Mouse (Mus musculus): Measurements from ENCODE around the gene Gm9964. TPM values are rescaled to one million over a fixed set of nuclear protein-coding genes. Genes with fewer than 3 reads are reported as not detected.

The Gm9964 gene
- polyA plus RNA-seq, 1 experiment from 2014 or later = not detected

- no peak overlapping the region for H3K4me2 ChIP-seq
- H3K9me3 ChIP-seq = no peaks in the 10 kb centered on the region
- no peak overlapping the region for H3K4me3 ChIP-seq
- no peaks in the 10 kb centered on the region for H3K36me3 ChIP-seq
- H3K27me3 ChIP-seq = no peaks in the 10 kb centered on the region
- H3K4me1 ChIP-seq (replicated peaks) = peaks cover 21% of the 10 kb centered on the region
- WGBS = 87% methylated on average over 3 of the region's 3 CpGs
- no peak for ATAC-seq (ENCODE audit: low read depth)
- H3K9ac ChIP-seq = no peak overlapping the region
- no peak overlapping the region for H3K27ac ChIP-seq (replicated peaks)
These were observed 3.7 kb downstream of the Gm9964 start for GRCm38 (mm10) chr11:79293025-79293424.

- 59% methylated on average over 3 of the region's 3 CpGs for WGBS
- no peaks in the 10 kb centered on the region for H3K36me3 ChIP-seq
- no peaks in the 10 kb centered on the region for H3K9me3 ChIP-seq
- no peak overlapping the region for H3K9ac ChIP-seq
- no peak overlapping the region for H3K4me2 ChIP-seq
- H3K4me3 ChIP-seq = no peak overlapping the region
- ATAC-seq (ENCODE audit: low read depth) = no peak
- H3K4me1 ChIP-seq (replicated peaks) = peaks cover 28% of the 10 kb centered on the region
- H3K27me3 ChIP-seq = no peaks in the 10 kb centered on the region
- no peak overlapping the region for H3K27ac ChIP-seq (replicated peaks)
These were observed 4.6 kb downstream of the Gm9964 start for GRCm38 (mm10) chr11:79292130-79292529.

- no peak overlapping the region for H3K27ac ChIP-seq (replicated peaks)
- H3K9ac ChIP-seq = no peak overlapping the region
- WGBS = 68% methylated on average over 5 of the region's 5 CpGs
- no peaks in the 10 kb centered on the region for H3K9me3 ChIP-seq
- ATAC-seq (ENCODE audit: low read depth) = no peak
- H3K36me3 ChIP-seq = no peaks in the 10 kb centered on the region
- H3K4me3 ChIP-seq = no peak overlapping the region
- H3K4me1 ChIP-seq (replicated peaks) = peaks cover 30% of the 10 kb centered on the region
- H3K27me3 ChIP-seq = no peaks in the 10 kb centered on the region
- H3K4me2 ChIP-seq = no peak overlapping the region
These were observed 5.1 kb downstream of the Gm9964 start for GRCm38 (mm10) chr11:79291651-79292050.

GRCm38 (mm10) chr11:79290473-79290872 is 6.2 kb downstream of the Gm9964 start:
- ATAC-seq (ENCODE audit: low read depth) = no peak
- no peaks in the 10 kb centered on the region for H3K9me3 ChIP-seq
- 51% methylated on average over 2 of the region's 2 CpGs for WGBS
- peaks cover 30% of the 10 kb centered on the region for H3K4me1 ChIP-seq (replicated peaks)
- no peak overlapping the region for H3K9ac ChIP-seq
- H3K27me3 ChIP-seq = no peaks in the 10 kb centered on the region
- H3K4me2 ChIP-seq = no peak overlapping the region
- H3K4me3 ChIP-seq = no peak overlapping the region
- no peak overlapping the region for H3K27ac ChIP-seq (replicated peaks)
- H3K36me3 ChIP-seq = no peaks in the 10 kb centered on the region

- ATAC-seq (ENCODE audit: low read depth) = no peak
- Histone ChIP-seq H3K9me3 (no peaks in the 10 kb centered on the region), H3K27ac (replicated peaks) (0 out of 2 replicates have a peak overlapping the region, but pooled peaks have one; percentile 11), H3K9ac (no peak overlapping the region), H3K4me2 (no peak overlapping the region), H3K4me1 (replicated peaks) (peaks cover 28% of the 10 kb centered on the region), H3K36me3 (no peaks in the 10 kb centered on the region), H3K27me3 (no peaks in the 10 kb centered on the region), H3K4me3 (no peak overlapping the region)
- 90% methylated on average over 5 of the region's 5 CpGs for WGBS
These were observed 7.6 kb downstream of the Gm9964 start for GRCm38 (mm10) chr11:79288913-79289640.

GRCm38 (mm10) chr11:79288278-79288843 is 8.3 kb downstream of the Gm9964 start:
- Histone ChIP-seq H3K4me3 (no peak overlapping the region), H3K27ac (replicated peaks) (0 out of 2 replicates have a peak overlapping the region, but pooled peaks have one; percentile 11), H3K9ac (no peak overlapping the region), H3K4me1 (replicated peaks) (peaks cover 22% of the 10 kb centered on the region; the same call in 1 of the 2 replicates), H3K27me3 (no peaks in the 10 kb centered on the region), H3K4me2 (no peak overlapping the region), H3K36me3 (no peaks in the 10 kb centered on the region), H3K9me3 (no peaks in the 10 kb centered on the region)
- ATAC-seq (ENCODE audit: low read depth) = peak; percentile 50; the same call in 1 of the 2 replicates
- WGBS = 44% methylated on average over 7 of the region's 7 CpGs

GRCm38 (mm10) chr11:79287447-79287846 is 9.3 kb downstream of the Gm9964 start:
- H3K9ac ChIP-seq = no peak overlapping the region
- no peak overlapping the region for H3K4me2 ChIP-seq
- whole genome bisulfite sequencing = 77% methylated on average over 6 of the region's 6 CpGs
- no peaks in the 10 kb centered on the region for H3K9me3 ChIP-seq
- no peaks in the 10 kb centered on the region for H3K36me3 ChIP-seq
- no peak overlapping the region for H3K4me3 ChIP-seq
- H3K27me3 ChIP-seq = no peaks in the 10 kb centered on the region
- peaks cover 22% of the 10 kb centered on the region; the same call in 1 of the 2 replicates for H3K4me1 ChIP-seq (replicated peaks)
- ATAC-seq (ENCODE audit: low read depth) = no peak
- no peak overlapping the region for H3K27ac ChIP-seq (replicated peaks)

- Histone ChIP-seq H3K36me3 (no peaks in the 10 kb centered on the region), H3K4me1 (replicated peaks) (peaks cover 22% of the 10 kb centered on the region; the same call in 1 of the 2 replicates), H3K4me2 (no peak overlapping the region), H3K9me3 (no peaks in the 10 kb centered on the region), H3K9ac (no peak overlapping the region), H3K27me3 (no peaks in the 10 kb centered on the region), H3K27ac (replicated peaks) (no peak overlapping the region), H3K4me3 (no peak overlapping the region)
- WGBS = 75% methylated on average over 9 of the region's 9 CpGs
- no peak for ATAC-seq (ENCODE audit: low read depth)
These were observed 10.4 kb downstream of the Gm9964 start for GRCm38 (mm10) chr11:79286305-79286799.

- H3K36me3 ChIP-seq = no peaks in the 10 kb centered on the region
- ATAC-seq (ENCODE audit: low read depth) = no peak
- peaks cover 24% of the 10 kb centered on the region for H3K4me1 ChIP-seq (replicated peaks)
- no peak overlapping the region for H3K4me3 ChIP-seq
- H3K9me3 ChIP-seq = no peaks in the 10 kb centered on the region
- H3K4me2 ChIP-seq = no peak overlapping the region
- no peaks in the 10 kb centered on the region for H3K27me3 ChIP-seq
- 94% methylated on average over 4 of the region's 4 CpGs for WGBS
- no peak overlapping the region for H3K9ac ChIP-seq
- H3K27ac ChIP-seq (replicated peaks) = no peak overlapping the region
These were observed 13.2 kb downstream of the Gm9964 start for GRCm38 (mm10) chr11:79283350-79284030.

GRCm38 (mm10) chr11:79281396-79281795 is 15.3 kb downstream of the Gm9964 start:
- no peak for ATAC-seq (ENCODE audit: low read depth)
- no peak overlapping the region for H3K4me2 ChIP-seq
- H3K36me3 ChIP-seq = no peaks in the 10 kb centered on the region
- no peak overlapping the region for H3K9ac ChIP-seq
- no peaks in the 10 kb centered on the region for H3K27me3 ChIP-seq
- WGBS = 67% methylated on average over 5 of the region's 5 CpGs
- H3K4me1 ChIP-seq (replicated peaks) = peaks cover 13% of the 10 kb centered on the region
- H3K27ac ChIP-seq (replicated peaks) = no peak overlapping the region
- H3K9me3 ChIP-seq = no peaks in the 10 kb centered on the region
- H3K4me3 ChIP-seq = no peak overlapping the region

- peak overlapping the region; percentile 66 for H3K27ac ChIP-seq (replicated peaks)
- no peaks in the 10 kb centered on the region for H3K9me3 ChIP-seq
- WGBS = 43% methylated on average over 2 of the region's 2 CpGs
- no peak overlapping the region for H3K4me2 ChIP-seq
- H3K27me3 ChIP-seq = no peaks in the 10 kb centered on the region
- no peak overlapping the region for H3K9ac ChIP-seq
- H3K4me3 ChIP-seq = no peak overlapping the region
- no peak for ATAC-seq (ENCODE audit: low read depth)
- H3K4me1 ChIP-seq (replicated peaks) = peaks cover 13% of the 10 kb centered on the region
- H3K36me3 ChIP-seq = no peaks in the 10 kb centered on the region
These were observed 16.8 kb downstream of the Gm9964 start for GRCm38 (mm10) chr11:79279732-79280405.

- Histone ChIP-seq H3K9ac (no peak overlapping the region), H3K4me3 (no peak overlapping the region), H3K4me2 (no peak overlapping the region), H3K27ac (replicated peaks) (no peak overlapping the region), H3K36me3 (no peaks in the 10 kb centered on the region), H3K4me1 (replicated peaks) (0 out of 2 replicates have a peak, but pooled peaks cover 2% of the 10 kb centered on the region), H3K9me3 (no peaks in the 10 kb centered on the region), H3K27me3 (no peaks in the 10 kb centered on the region)
- ATAC-seq (ENCODE audit: low read depth) = no peak
- WGBS = 76% methylated on average over 4 of the region's 4 CpGs
These were observed 22.9 kb downstream of the Gm9964 start for GRCm38 (mm10) chr11:79273757-79274156.
